Mouse (Mus musculus) CH12.LX (cell line): Measurements from ENCODE around the gene Rpp14. TPM values are rescaled to one million over a fixed set of nuclear protein-coding genes. Genes with fewer than 3 reads are reported as not detected.

Experiments
- DNase-seq: peaks from one replicate; pipeline ENCODE4 v3.0.0-alpha.2; 2013; ENCODE audit errors: extremely low read depth
- H3K27ac ChIP-seq: 2 replicates; pipeline ENCODE4 v1.5.1; 2012; ENCODE audit warnings: low read depth, mild to moderate bottlenecking, control low read depth, moderate library complexity; ENCODE audit not compliant: insufficient read depth
- H3K27me3 ChIP-seq: replicated peaks from 2 replicates; pipeline ENCODE3; 2012; ENCODE audit warnings: inconsistent platforms
- H3K36me3 ChIP-seq, 2 experiments: replicated peaks in 1 of 2; 2 replicates each; pipeline versions ENCODE3 to v1.6.1; 2012; ENCODE audit warnings: inconsistent platforms in 1 of 2, low read length in 1 of 2, mild to moderate bottlenecking in 1 of 2, mixed read lengths in 1 of 2, moderate library complexity in 1 of 2; ENCODE audit not compliant: control insufficient read depth in 1 of 2, insufficient read depth in 1 of 2
- H3K4me1 ChIP-seq, 2 experiments: 2 replicates each; pipeline ENCODE4 v1.6.1; 2012; ENCODE audit warnings: inconsistent platforms in 1 of 2, moderate library complexity in 1 of 2; ENCODE audit not compliant: insufficient read depth in 2 of 2, control insufficient read depth in 1 of 2
- H3K4me2 ChIP-seq: 2 replicates; pipeline ENCODE4 v1.6.1; 2012; ENCODE audit warnings: low read depth, mild to moderate bottlenecking, control low read depth; ENCODE audit not compliant: poor library complexity, insufficient read depth, severe bottlenecking
- H3K4me3 ChIP-seq, 3 experiments: fragments of 150-350 bp in 1 of 3; sonication (generic) in 1 of 3; replicated peaks in 1 of 3; 2 replicates each; pipeline versions ENCODE3 to v1.5.1; 2011 to 2012; ENCODE audit warnings: low read depth in 2 of 3, low read length in 2 of 3, mild to moderate bottlenecking in 2 of 3, moderate library complexity in 2 of 3, control low read depth in 1 of 3, improper control_type of control experiment in 1 of 3, inconsistent platforms in 1 of 3, mixed read lengths in 1 of 3; ENCODE audit not compliant: poor library complexity in 1 of 3
- H3K79me2 ChIP-seq: replicated peaks from 2 replicates; pipeline ENCODE4 v1.6.1; 2012; ENCODE audit warnings: mild to moderate bottlenecking, moderate library complexity; ENCODE audit not compliant: control insufficient read depth, poor library complexity, insufficient read depth, severe bottlenecking; ENCODE audit errors: extremely low read depth
- H3K9ac ChIP-seq: 2 replicates; pipeline ENCODE4 v1.6.1; 2012; ENCODE audit warnings: low read depth, mild to moderate bottlenecking, control low read depth, moderate library complexity; ENCODE audit not compliant: insufficient read depth
- H3K9me3 ChIP-seq: replicated peaks from 2 replicates; pipeline ENCODE3; 2012; ENCODE audit warnings: low read length, inconsistent platforms, mixed read lengths
- CHD1 ChIP-seq: IDR thresholded peaks from 2 replicates; pipeline ENCODE4 v1.6.1; 2012; ENCODE audit warnings: low read depth, low read length, improper control_type of control experiment, inconsistent platforms
- CHD2 ChIP-seq: IDR thresholded peaks from 2 replicates; pipeline ENCODE4 v1.6.1; 2011; ENCODE audit warnings: low read length, improper control_type of control experiment
- ELF1 ChIP-seq: IDR thresholded peaks from 2 replicates; pipeline ENCODE4 v1.6.1; 2014; ENCODE audit warnings: low read depth, mild to moderate bottlenecking, inconsistent platforms, low read length, improper control_type of control experiment
- EP300 ChIP-seq: IDR thresholded peaks from 2 replicates; pipeline ENCODE4 v1.6.1; 2011; ENCODE audit warnings: low read length, improper control_type of control experiment
- ETS1 ChIP-seq: conservative IDR thresholded peaks from 2 replicates; pipeline ENCODE4 v1.6.1; 2012; ENCODE audit warnings: low read depth, mild to moderate bottlenecking, inconsistent platforms, low read length, improper control_type of control experiment, moderate library complexity
- HCFC1 ChIP-seq: IDR thresholded peaks from 2 replicates; pipeline ENCODE4 v1.6.1; 2012; ENCODE audit warnings: low read depth, mild to moderate bottlenecking, inconsistent platforms, low read length, improper control_type of control experiment
- IRF4 ChIP-seq: IDR thresholded peaks from 2 replicates; pipeline ENCODE4 v1.6.1; 2014; ENCODE audit warnings: low read depth, mild to moderate bottlenecking, inconsistent platforms, low read length, improper control_type of control experiment
- JUN ChIP-seq: IDR thresholded peaks from 2 replicates; pipeline ENCODE4 v1.6.1; 2011; ENCODE audit warnings: low read depth, mild to moderate bottlenecking, low read length, improper control_type of control experiment, moderate library complexity; ENCODE audit not compliant: insufficient read depth
- JUND ChIP-seq: conservative IDR thresholded peaks from 2 replicates; pipeline ENCODE4 v1.6.1; 2011; ENCODE audit warnings: low read depth, low read length, improper control_type of control experiment
- KAT2A ChIP-seq: IDR thresholded peaks from 2 replicates; pipeline ENCODE4 v1.6.1; 2012; ENCODE audit warnings: low read length, improper control_type of control experiment, inconsistent platforms; ENCODE audit not compliant: insufficient replicate concordance
- MAFK ChIP-seq: IDR thresholded peaks from 2 replicates; pipeline ENCODE4 v1.6.1; 2011; ENCODE audit warnings: low read length, improper control_type of control experiment; ENCODE audit not compliant: insufficient replicate concordance
- MAX ChIP-seq: IDR thresholded peaks from 2 replicates; pipeline ENCODE4 v1.6.1; 2011; ENCODE audit warnings: low read length, improper control_type of control experiment
- MAZ ChIP-seq: IDR thresholded peaks from 2 replicates; pipeline ENCODE4 v1.6.1; 2012; ENCODE audit warnings: low read depth, mild to moderate bottlenecking, inconsistent platforms, low read length, improper control_type of control experiment, moderate library complexity
- NELFE ChIP-seq: IDR thresholded peaks from 2 replicates; pipeline ENCODE4 v1.6.1; 2011; ENCODE audit warnings: low read depth, low read length, improper control_type of control experiment
- RCOR1 ChIP-seq: conservative IDR thresholded peaks from 2 replicates; pipeline ENCODE4 v1.6.1; 2012; ENCODE audit warnings: low read depth, mild to moderate bottlenecking, inconsistent platforms, low read length, improper control_type of control experiment
- SIN3A ChIP-seq: IDR thresholded peaks from 2 replicates; pipeline ENCODE4 v1.6.1; 2012; ENCODE audit warnings: low read length, improper control_type of control experiment, inconsistent platforms
- SMC3 ChIP-seq: IDR thresholded peaks from 2 replicates; pipeline ENCODE4 v1.6.1; 2011; ENCODE audit warnings: low read depth, low read length, improper control_type of control experiment
- TBP ChIP-seq: conservative IDR thresholded peaks from 2 replicates; pipeline ENCODE4 v1.6.1; 2011; ENCODE audit warnings: low read depth, low read length, improper control_type of control experiment
- TCF12 ChIP-seq: IDR thresholded peaks from 2 replicates; pipeline ENCODE4 v1.6.1; 2014; ENCODE audit warnings: low read depth, mild to moderate bottlenecking, inconsistent platforms, low read length, improper control_type of control experiment
- UBTF ChIP-seq: IDR thresholded peaks from 2 replicates; pipeline ENCODE4 v1.6.1; 2012; ENCODE audit warnings: low read depth, mild to moderate bottlenecking, inconsistent platforms, low read length, improper control_type of control experiment, moderate library complexity
- USF1 ChIP-seq: IDR thresholded peaks from 2 replicates; pipeline ENCODE4 v1.6.1; 2014; ENCODE audit warnings: low read depth, mild to moderate bottlenecking, inconsistent platforms, low read length, improper control_type of control experiment
- USF2 ChIP-seq: conservative IDR thresholded peaks from 2 replicates; pipeline ENCODE4 v1.6.1; 2011; ENCODE audit warnings: low read depth, low read length, improper control_type of control experiment
- ZKSCAN1 ChIP-seq: IDR thresholded peaks from 2 replicates; pipeline ENCODE4 v1.6.1; 2012; ENCODE audit warnings: low read depth, inconsistent platforms, low read length, improper control_type of control experiment, borderline replicate concordance
- dilution Hi-C: fragments of 300-500 bp; cut with MboI; formaldehyde crosslinking; loops from 2 replicates; pipeline ENCODE4 v1.14.3; 2020; ENCODE audit warnings: low sequenced_read_pairs; ENCODE audit not compliant: extremely low pct_unique_long_range_greater_than_20kb, extremely low pct_ligation_motif_present
- in situ Hi-C: fragments of 300-500 bp; cut with MboI; formaldehyde crosslinking; loops from 3 replicates; pipeline ENCODE4 v1.14.3; 2019; ENCODE audit warnings: low sequenced_read_pairs, low pct_ligation_motif_present, low pct_unique_long_range_greater_than_20kb, mixed read lengths
- polyA plus RNA-seq: library from polyadenylated mRNA; unstranded; fragments of >175 nt; gene quantifications from 2 replicates; pipeline ENCODE4 v1.2.1, GENCODE M21; 2012; ENCODE audit warnings: low read depth; ENCODE audit not compliant: insufficient read length
- total RNA-seq, 2 experiments: library from RNA; depleted of rRNA; stranded (reverse); fragments of 300-350 nt in 1 of 2; fragments of >200 nt in 1 of 2; gene quantifications; 2 replicates each; pipeline ENCODE4 v1.2.3; 2012 to 2014

Rpp14 gene
- total and polyA plus RNA-seq, 3 experiments = 32.4 to 140 (median 101) TPM

DNA sequence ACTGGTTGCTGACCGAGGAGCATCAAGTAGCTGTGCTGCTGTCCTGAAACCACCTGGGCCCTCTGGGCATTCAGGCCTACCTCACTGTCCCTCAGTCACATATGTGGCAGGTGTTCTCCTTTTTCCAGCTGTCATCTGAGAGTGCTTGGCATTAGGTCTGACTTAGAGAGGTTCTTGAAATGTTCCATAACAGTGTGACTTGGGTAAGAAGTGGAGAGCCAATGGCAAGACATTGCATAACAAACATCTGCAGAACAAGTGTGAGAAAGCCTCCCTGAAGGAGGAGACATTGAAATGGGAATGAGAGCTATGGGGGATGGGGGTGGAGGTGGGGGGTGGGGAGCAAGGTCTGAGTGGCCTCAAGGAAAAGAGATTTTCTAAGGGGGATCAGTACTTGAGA is 2.8 kb downstream of the Rpp14 start:
- Histone ChIP-seq H3K9ac (no peak overlapping the region), H3K36me3 (peaks cover 31 to 59% of the 10 kb centered on the region in 2 experiments), H3K27me3 (no peaks in the 10 kb centered on the region), H3K9me3 (no peaks in the 10 kb centered on the region), H3K27ac (no peak overlapping the region), H3K4me1 (peaks cover 7 to 25% of the 10 kb centered on the region in 2 experiments), H3K79me2 (peaks cover 22% of the 10 kb centered on the region), H3K4me2 (no peak overlapping the region), H3K4me3 (no peak overlapping the region)
- dilution Hi-C loops (no loop called here), in situ Hi-C loops (no loop called here)
- TF ChIP-seq MAZ (no peak), IRF4 (no peak), ETS1 (no peak), NELFE (no peak), MAX (no peak), JUND (no peak), TCF12 (no peak), SIN3A (no peak), UBTF (no peak), SMC3 (no peak), MAFK (no peak), HCFC1 (no peak), ZKSCAN1 (no peak), RCOR1 (no peak)
- DNase-seq = no peak

DNA sequence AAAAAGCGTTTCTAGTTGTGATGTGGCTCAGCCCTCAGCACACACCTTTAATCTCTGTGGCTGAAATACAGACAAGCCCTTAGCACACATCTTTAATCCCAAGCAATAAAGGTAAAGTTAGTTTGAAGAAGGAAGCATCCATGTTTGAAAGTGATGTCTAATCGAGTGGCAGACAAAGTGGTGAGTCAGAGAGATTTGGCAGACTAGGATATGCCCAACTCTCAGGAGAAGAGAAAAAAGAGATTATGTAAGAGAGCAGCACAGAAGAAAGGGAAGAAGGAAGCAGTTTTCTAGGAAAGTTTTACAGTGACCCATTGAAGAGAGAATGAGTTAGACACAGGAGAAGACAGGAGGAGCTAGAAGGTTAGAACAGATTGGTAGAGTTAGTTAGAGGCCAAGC is 8.8 kb downstream of the Rpp14 start:
- Histone ChIP-seq H3K4me3 (no peak overlapping the region), H3K27ac (no peak overlapping the region), H3K36me3 (peaks cover 56 to 76% of the 10 kb centered on the region in 2 experiments), H3K27me3 (no peaks in the 10 kb centered on the region), H3K9me3 (no peaks in the 10 kb centered on the region), H3K79me2 (no peaks in the 10 kb centered on the region; the same call in 1 of the 2 replicates), H3K4me1 (peaks cover 0 to 9% of the 10 kb centered on the region in 2 experiments; a peak in 1 of 4 replicates), H3K9ac (no peak overlapping the region), H3K4me2 (no peak overlapping the region)
- in situ Hi-C loops (no loop called here), dilution Hi-C loops (no loop called here)
- TF ChIP-seq CHD1 (no peak), KAT2A (no peak), MAFK (no peak), USF1 (no peak), CHD2 (no peak), TBP (no peak), EP300 (no peak), ELF1 (no peak), JUN (no peak), TCF12 (no peak), JUND (no peak), USF2 (no peak)
- no peak for DNase-seq
